Mouse (Mus musculus) lung, postnatal 0 days (tissue): ENCODE data around the gene Rhoc.

Experiments used
- CTCF ChIP-seq: IDR thresholded peaks from 2 replicates; pipeline ENCODE4 v1.5.1; 2016; ENCODE audit warnings: antibody characterized with exemption, mild to moderate bottlenecking
- EP300 ChIP-seq: IDR thresholded peaks from 2 replicates; pipeline ENCODE4 v1.6.1; 2016; ENCODE audit warnings: antibody characterized with exemption, mild to moderate bottlenecking, control low read depth

GRCm38 (mm10) chr3:104794953-104795470 lies 6.8 kb downstream of the Rhoc start:
- TF ChIP-seq CTCF, result no peak
- no peak for TF ChIP-seq EP300
